Mouse (Mus musculus) small intestine, adult 2 months (tissue): ENCODE data around the gene Ccdc13.

ENCODE experiments used
- CTCF ChIP-seq: fragments of 200-500 bp; IDR thresholded peaks from 2 replicates; pipeline ENCODE4 v1.5.1; 2012; ENCODE audit warnings: low read depth, mild to moderate bottlenecking, control low read depth, inconsistent platforms, low read length, moderate library complexity, mixed read lengths; ENCODE audit not compliant: insufficient replicate concordance, insufficient read length; ENCODE audit errors: extremely low read depth
- POLR2A ChIP-seq: fragments of 200-500 bp; IDR thresholded peaks from 2 replicates; pipeline ENCODE4 v1.6.1; 2012; ENCODE audit warnings: low read depth, mild to moderate bottlenecking, control low read depth, inconsistent platforms, low read length, moderate library complexity

DNA sequence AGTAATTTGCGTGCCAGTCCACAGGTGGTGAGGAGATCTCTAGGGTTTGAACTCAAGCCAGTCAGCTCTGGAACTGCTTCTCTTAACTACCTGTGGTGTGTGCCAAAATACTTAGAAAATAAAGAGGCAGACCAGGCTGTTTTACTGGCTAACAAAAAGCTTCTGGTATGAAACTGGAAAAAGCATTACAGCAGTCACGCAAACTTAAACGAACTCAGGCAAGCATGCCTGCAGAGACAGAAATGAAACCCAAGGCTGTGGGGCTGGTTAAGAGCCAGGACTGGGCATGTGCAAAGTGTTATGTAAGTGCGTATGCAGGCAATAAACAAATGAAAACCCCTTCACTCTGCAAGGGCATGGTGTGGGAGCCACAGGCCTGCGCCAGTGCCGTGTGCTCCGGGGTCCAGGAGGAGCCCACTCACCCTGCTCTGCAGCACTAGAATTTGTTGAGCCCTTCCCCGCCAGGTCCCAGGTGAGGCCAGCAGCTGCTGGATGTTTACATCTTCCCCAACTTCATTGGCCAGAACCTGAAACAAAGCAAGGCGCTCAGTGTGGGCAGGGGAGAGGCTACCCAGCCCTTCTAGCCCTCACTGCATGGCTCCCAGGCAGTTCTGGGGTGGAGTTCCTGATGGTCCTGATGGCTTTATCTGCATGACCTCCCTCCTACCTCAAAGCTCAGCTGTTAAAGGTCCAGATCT lies 20.0 kb downstream of the Ccdc13 start:
- no peak for TF ChIP-seq CTCF
- no peak for TF ChIP-seq POLR2A
